Mouse (Mus musculus) adrenal gland, postnatal 36 days (tissue): ENCODE measurements at regions not wholly inside any gene's neighbourhood (a gene's known extent, or its start where the extent isn't known, plus 50 kb on each side); places are given as distances from the start of the nearest gene placed in this dataset.
A peak's percentile ranks its signal among the peaks of the same experiment; 100 is the strongest.

Experiments used
- DNase-seq, 2 experiments: peaks; one replicate each; pipeline ENCODE4 v3.0.0; 2021; ENCODE audit warnings: mixed read lengths in 1 of 2

DNA sequence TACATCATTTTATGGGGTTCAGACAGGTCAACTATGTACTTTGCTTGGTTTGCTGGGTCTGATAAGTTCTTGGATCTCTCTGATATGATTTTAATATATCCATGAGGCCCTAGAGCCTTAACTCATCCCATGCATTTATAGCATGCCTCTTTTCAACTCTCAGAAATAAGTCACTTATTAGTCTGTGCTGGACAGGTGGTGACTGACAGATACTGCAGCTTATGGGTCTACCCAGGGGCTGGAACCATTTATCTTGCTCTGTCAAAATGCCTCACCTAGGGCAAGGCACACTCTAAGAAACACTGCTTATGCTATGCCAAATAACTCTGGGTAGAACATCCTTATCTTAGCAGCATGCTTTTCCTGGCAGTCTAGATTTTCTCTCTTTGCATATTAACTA is 225.6 kb downstream of the Mbnl1 start:
- no peak for DNase-seq

DNA sequence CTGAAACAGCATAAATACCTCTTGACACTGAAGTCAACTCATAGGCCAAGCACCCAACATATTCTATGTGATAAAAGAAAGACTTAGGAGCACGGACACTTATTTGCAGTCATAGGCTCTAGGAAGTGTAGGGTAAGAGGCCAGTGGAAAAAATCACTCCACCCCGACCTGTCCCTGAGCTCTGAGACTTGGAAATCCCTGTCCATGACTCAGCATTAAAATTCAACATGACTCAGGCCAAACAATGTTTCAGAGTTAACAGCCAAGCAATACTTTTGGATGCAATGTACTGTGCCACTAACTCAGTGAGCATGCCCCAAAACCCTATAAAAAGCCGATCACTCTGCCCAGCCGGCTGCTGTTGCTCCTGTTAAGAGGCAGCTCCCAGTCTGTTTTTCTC is 234.5 kb downstream of the Mbnl1 start:
- peak; percentile 1 to 11 for DNase-seq

DNA sequence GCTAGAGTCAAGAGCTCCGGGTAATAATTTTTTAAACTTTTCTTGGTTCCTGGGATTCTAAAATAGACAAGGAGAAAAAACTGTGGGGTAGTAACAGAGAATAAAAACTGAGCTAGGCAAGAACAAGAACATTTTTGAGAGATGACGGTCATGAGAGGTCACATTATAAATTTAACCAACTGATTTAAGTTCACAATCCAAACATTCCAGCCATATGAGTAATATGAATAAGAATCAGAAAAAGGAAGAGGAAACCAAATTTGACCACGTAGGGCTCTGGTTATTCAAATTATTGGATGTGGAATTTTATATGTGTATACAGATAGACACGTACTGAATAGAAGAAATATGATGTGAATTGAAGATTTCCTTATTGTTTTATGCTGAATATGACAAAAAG is 240.3 kb downstream of the Mbnl1 start:
- DNase-seq: no peak

- DNase-seq: no peak
These were observed 247.7 kb downstream of the Mbnl1 start for GRCm38 (mm10) chr3:60720322-60720721.

- DNase-seq: no peak
These were observed 258.7 kb downstream of the Mbnl1 start for GRCm38 (mm10) chr3:60731331-60731730.

DNA sequence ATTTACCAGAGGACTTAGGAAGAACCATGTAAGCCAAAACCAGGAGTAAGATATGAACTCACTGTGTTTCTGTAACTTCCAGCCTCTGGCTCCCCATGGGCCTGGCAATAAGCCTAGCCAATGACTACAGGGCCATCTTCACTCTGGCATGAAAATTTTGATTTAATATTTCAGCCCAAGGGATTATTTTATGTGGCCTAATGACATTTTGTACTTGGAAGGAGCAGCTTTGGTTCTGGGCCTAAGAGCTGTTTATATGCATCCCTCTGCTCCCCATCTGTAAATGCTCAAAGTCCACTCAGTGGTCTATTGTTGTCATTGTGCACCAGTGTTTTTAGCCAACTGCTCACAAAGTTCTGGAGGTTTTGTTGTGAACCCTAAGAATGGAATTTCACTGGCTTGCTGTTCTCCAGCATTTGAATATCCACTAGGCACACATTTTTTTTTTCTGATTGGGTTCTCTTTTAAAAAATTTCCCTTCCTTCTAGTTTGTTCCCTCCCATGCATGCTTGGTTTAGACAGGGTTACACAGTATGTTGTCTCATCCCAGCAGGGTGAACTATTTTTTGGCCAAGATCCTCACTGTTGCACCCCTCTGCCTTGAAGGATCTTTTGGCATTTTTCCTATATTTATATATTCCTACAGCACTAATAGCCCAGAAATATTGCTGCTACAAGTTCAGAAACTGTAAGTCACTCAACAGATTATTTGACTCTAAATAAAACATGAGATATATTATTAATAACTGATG is 261.9 kb upstream of the P2ry1 start:
- DNase-seq: peak; percentile 3 to 17

GRCm38 (mm10) chr3:60741379-60741778 is 261.2 kb upstream of the P2ry1 start:
- DNase-seq: no peak

DNA sequence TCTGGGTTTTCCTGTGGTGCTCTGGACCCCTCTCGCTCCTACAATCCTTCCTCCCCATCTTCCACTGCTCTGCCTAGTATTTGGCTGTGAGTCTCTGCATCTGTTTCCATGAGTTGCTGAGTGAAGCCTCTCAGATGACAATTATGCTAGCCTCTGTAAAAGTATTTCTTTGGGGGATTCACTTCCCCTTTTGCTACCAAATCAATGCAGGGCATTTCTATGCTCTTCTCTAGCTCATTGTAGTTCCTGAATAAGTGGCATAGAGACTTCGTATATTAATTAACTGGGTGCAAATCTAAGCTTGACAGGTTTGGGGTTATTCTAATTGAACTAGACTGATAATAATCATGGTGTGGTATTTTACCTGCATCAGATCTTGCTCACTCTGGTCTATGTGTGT is 260.4 kb upstream of the P2ry1 start:
- DNase-seq: no peak

- no peak for DNase-seq
These were observed 257.5 kb upstream of the P2ry1 start for GRCm38 (mm10) chr3:60745075-60745474.

DNA sequence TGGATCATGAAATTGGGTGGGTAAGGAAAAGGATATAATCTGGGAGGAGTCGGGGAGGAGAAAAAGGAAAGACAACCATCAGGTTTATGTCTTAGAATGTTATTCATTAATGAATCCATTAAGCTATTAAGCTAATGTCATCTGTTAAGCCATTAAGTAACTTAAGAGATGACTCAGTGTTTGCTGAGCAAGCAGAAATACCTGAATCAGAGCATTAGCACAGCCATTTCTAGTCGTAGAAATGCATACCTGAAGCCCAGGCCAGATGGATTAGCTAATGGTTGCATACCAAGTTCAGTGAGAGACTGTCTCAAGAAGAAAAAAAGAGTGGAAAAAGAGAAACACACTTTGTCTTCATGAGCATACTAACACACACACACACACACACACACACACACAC is 244.0 kb upstream of the P2ry1 start:
- DNase-seq: no peak

- no peak for DNase-seq
These were observed 243.5 kb upstream of the P2ry1 start for GRCm38 (mm10) chr3:60759046-60759445.

GRCm38 (mm10) chr3:60762874-60763273 is 239.7 kb upstream of the P2ry1 start:
- peak; percentile 41 to 57 for DNase-seq

DNA sequence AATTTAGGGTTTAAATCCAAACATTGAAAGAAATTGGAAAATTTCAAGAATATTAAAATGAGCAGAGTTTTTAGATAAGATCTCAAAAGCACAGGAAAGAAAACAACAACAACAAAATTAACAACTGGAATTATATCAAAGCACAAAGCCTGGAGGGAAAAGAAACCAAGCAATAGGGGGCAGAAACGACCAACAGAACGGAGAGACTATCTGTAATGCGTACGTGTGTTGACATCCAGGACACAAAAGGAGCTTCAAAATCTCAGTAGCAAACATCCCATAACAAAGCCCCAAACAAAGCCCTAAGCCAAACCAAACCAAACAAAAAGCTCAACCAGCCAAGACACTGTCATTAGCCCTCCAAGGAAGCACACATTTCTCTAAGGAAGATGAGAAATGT is 237.5 kb upstream of the P2ry1 start:
- DNase-seq: no peak

GRCm38 (mm10) chr3:60768996-60769395 is 233.6 kb upstream of the P2ry1 start:
- DNase-seq: no peak

GRCm38 (mm10) chr3:60771866-60772265 is 230.7 kb upstream of the P2ry1 start:
- no peak for DNase-seq

- no peak for DNase-seq
These were observed 229.2 kb upstream of the P2ry1 start for GRCm38 (mm10) chr3:60773383-60773782.

DNA sequence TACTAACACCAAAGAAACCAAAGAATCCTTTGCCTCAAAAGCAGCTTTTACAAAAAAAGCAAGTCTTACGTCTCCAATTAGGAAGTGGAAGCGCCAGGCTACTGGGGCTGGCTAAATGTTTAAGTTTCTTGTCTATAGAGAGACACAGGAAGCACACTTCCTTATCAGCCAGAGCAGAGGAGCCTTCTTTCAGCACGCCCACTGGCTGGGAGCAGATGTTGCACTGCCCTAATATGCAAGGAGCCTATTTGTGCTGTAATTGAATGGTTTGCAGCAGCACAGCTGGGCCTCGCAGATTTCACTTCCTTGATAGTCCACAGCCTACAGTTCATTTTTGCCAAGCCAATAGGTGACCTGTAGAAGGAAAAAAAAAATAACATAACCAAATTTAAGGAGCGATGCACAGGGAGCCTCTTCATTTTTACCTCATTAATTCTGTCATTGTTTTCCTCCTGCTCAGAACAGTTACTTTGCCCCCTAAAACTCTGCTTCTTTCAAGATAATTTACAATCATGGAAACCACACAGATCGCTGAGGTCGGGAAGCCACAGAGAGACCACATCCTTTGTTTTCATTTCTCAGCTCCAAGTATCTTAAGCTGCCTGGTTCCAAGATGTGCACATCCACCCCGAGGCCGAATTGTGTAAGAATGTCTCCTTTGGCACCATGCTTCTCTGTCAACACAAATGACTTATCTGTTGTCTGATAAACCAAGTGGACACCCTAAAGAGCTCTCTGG is 217.3 kb upstream of the P2ry1 start:
- no peak for DNase-seq

DNA sequence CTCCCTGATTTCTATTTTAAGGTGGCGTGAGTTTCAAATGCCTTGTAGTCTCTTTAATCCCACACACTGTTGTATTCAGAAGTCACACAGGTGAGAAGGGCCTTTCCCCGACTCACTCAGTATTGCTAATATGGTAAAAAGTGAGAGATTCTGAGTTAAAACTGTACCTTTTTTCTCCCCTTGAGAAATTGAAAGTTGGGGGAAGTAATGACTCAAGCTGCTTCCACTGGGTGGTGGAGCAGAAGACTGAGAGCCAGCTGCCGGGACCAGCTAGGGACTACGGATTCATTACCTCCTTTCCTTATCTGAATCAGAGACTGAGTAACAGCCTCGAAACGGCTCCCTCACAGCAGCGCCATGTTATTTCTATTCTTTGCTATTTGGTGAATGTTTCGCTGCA is 214.6 kb upstream of the P2ry1 start:
- no peak for DNase-seq

DNA sequence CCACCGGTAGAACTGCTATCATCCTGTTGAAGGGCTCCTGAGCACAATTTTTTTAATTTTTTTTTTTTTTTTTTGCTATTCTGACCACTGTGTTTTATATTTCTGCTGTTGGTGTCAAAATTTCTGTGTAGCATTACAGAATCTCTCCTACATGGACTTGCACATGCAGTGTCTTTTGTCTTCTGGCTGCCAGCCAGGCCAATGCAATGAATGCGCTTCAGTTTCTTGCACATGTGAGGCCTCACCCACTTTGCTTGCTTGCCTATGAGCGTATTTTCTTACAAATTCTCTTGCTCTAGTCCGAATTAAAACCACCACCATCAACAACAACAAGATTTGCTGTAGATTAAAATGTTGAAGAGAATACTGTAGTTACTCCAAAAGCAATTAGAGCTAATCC is 213.2 kb upstream of the P2ry1 start:
- DNase-seq: no peak

DNA sequence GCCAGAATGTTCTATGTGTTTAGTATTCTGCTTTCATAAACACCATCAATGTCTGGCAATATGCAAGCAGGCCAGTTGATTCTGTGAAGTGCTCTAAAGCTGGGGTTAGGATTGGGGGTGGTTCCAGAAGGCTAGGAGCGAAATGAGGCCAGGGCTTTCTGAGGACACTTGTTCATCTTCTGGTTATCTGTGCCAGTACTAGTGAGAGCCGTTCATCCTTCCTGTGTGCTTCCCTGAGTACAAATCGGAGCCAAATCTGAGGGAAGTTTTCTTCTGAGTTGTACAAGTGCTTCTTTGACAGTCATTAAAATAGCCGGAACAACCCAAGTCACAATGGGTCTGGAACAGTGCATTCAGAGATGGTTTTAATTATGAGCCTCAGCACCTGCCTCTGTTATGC is 210.4 kb upstream of the P2ry1 start:
- no peak for DNase-seq

- DNase-seq: no peak
These were observed 206.4 kb upstream of the P2ry1 start for GRCm38 (mm10) chr3:60796207-60796606.

DNA sequence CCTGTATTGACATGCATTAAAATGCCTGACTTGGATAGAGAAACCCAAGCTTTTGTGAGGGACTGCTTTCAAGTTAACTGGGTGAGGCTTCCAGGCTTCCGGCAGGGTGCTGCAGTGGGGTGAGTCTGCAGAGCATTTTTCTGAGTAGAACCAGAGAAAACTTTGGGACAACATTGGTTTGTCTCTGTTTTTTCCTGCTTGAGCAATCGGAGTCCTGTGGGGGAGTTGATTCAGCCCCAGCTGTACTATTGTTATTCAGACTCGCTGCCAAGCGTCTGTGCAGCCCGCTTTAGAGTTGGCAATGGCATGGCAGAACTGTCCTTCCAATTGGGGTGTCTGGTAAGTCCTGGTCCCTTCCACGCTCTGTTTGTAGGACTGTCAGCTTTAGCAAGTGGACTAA is 204.8 kb upstream of the P2ry1 start:
- no peak for DNase-seq

GRCm38 (mm10) chr3:60798461-60798860 is 204.1 kb upstream of the P2ry1 start:
- no peak for DNase-seq

DNA sequence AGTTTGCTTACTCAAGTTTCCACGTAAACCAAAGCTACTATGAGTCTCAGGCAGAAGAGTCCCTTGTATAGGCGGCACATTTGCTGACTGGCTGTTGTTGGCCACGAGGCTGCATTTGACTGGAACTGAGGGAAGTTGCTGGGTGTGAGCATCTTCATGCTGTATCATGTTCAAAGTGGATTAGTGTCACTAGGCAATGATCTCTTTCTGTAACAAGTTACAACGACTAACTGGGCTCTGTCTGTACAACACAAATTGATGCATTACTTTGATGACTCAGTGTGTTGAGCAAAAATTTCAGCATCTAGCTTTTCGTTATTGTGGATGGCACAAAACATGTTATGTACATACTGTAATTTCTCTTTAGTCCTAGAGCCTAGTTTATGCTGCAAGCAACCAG is 203.7 kb upstream of the P2ry1 start:
- no peak for DNase-seq
